Mouse (Mus musculus) heart, postnatal 0 days (tissue): ENCODE data around the gene Cux2. TPM values are rescaled to one million over a fixed set of nuclear protein-coding genes. Genes with fewer than 3 reads are reported as not detected.

Experiments used
- ATAC-seq: fragments of 200-750 bp; cut with Nextera tagmentation; 2 replicates; pipeline ENCODE4 v1.8.0; 2017; ENCODE audit warnings: low read depth, moderate number of reproducible peaks, moderate library complexity; ENCODE audit not compliant: insufficient read depth
- DNase-seq: peaks from one replicate; pipeline ENCODE4 v3.0.0-alpha.2; 2016; ENCODE audit warnings: low spot score
- H3K27ac ChIP-seq: fragments of 300-500 bp; sonication (generic); 2 replicates; pipeline ENCODE4 v1.5.1; 2014; ENCODE audit warnings: low read depth, mild to moderate bottlenecking
- H3K27me3 ChIP-seq: fragments of 300-500 bp; sonication (generic); 2 replicates; pipeline ENCODE4 v1.6.1; 2014; ENCODE audit warnings: low read length, mixed read lengths; ENCODE audit not compliant: control insufficient read depth, insufficient read depth
- H3K36me3 ChIP-seq: fragments of 300-500 bp; sonication (generic); replicated peaks from 2 replicates; pipeline ENCODE4 v1.6.1; 2014; ENCODE audit warnings: low read length, mixed read lengths; ENCODE audit not compliant: control insufficient read depth, insufficient read depth
- H3K4me1 ChIP-seq: fragments of 300-500 bp; sonication (generic); 2 replicates; pipeline ENCODE4 v1.6.1; 2014; ENCODE audit warnings: antibody characterized with exemption; ENCODE audit not compliant: control insufficient read depth, insufficient read depth
- H3K4me2 ChIP-seq: fragments of 300-500 bp; sonication (generic); 2 replicates; pipeline ENCODE4 v1.6.1; 2014; ENCODE audit warnings: low read depth, mild to moderate bottlenecking, low read length, moderate library complexity
- H3K4me3 ChIP-seq: fragments of 300-500 bp; sonication (generic); 2 replicates; pipeline ENCODE4 v1.5.1; 2014; ENCODE audit warnings: low read depth, low read length
- H3K9ac ChIP-seq: fragments of 300-500 bp; sonication (generic); replicated peaks from 2 replicates; pipeline ENCODE4 v1.6.1; 2014; ENCODE audit warnings: low read depth, low read length, mixed read lengths
- H3K9me3 ChIP-seq: fragments of 300-500 bp; sonication (generic); replicated peaks from 2 replicates; pipeline ENCODE4 v1.6.1; 2016; ENCODE audit warnings: low read length; ENCODE audit not compliant: control insufficient read depth
- CTCF ChIP-seq: IDR thresholded peaks from 2 replicates; pipeline ENCODE4 v1.5.1; 2016; ENCODE audit warnings: antibody characterized with exemption, control low read depth, low read depth
- EP300 ChIP-seq: IDR thresholded peaks from 2 replicates; pipeline ENCODE4 v1.6.1; 2016; ENCODE audit warnings: antibody characterized with exemption, low read depth
- WGBS: fragments of 180-500 bp; shearing (Covaris S2); extraction: QIAGEN DNeasy Blood & Tissue Kit; methylation state at CpG from one replicate; pipeline ENCODE4 v1.1.7; 2014; 5-methylcytosine and 5-hydroxymethylcytosine counted together
- polyA plus RNA-seq: library from polyadenylated mRNA; unstranded; fragments of >200 nt; fragmentation: Nextera tagmentation; extraction: Ambion mirVana; gene quantifications from 2 replicates; pipeline ENCODE4 v1.2.1, GENCODE M21; 2015
- total RNA-seq: library from RNA; depleted of rRNA; stranded (reverse); fragments of >200 nt; gene quantifications from 2 replicates; pipeline ENCODE4 v1.2.3, GENCODE M21; 2014; ENCODE audit warnings: low replicate concordance

Gene Cux2
- total and polyA plus RNA-seq, 2 experiments from 2014 or later, result 1.3 to 9.5 TPM

- Histone ChIP-seq H3K4me3 (no peak overlapping the region), H3K27ac (no peak overlapping the region), H3K9me3 (no peaks in the 10 kb centered on the region), H3K4me1 (no peaks in the 10 kb centered on the region), H3K27me3 (no peaks in the 10 kb centered on the region), H3K36me3 (no peaks in the 10 kb centered on the region), H3K4me2 (no peak overlapping the region), H3K9ac (no peak overlapping the region)
- TF ChIP-seq CTCF (no peak), EP300 (no peak)
- DNase-seq (no peak), ATAC-seq (no peak)
- WGBS, result 67% methylated on average over 23 of the region's 23 CpGs
Observed at GRCm38 (mm10) chr5:121902809-121903745, 146.8 kb downstream of the Cux2 start.

DNA sequence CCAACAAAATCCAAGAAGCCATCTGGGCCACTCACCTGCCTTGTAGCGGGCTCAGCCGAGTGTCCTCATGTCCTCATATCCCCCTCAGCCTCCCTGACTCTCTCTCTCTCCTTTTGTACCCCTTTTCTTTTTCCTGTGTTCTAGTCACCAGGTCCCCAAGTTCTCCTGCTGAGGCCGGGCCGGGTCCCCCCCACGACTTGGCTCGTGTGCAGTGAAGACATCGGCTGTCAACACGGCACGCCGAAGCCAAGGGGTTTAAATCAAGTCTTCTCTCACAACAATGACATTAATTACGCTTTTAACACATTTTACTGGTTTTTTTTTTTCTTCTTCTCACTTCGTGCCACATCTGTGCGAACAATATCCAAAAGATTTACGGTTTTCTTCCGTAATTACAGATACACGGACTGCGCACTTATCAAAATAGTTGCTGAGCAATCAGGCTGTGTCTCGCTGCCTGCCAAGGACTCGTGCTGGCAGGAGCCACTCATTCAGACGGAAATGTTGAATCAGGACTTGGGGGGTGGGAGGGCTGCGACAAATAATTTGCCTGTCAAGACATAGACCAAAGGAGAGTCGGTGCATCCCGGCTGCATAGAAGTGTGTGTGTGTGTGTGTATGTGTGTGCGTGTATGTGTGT lies 154.7 kb downstream of the Cux2 start:
- Histone ChIP-seq H3K27ac (no peak overlapping the region), H3K4me2 (no peak overlapping the region), H3K36me3 (no peaks in the 10 kb centered on the region), H3K9ac (no peak overlapping the region), H3K4me1 (0 out of 2 replicates have a peak, but pooled peaks cover 5% of the 10 kb centered on the region), H3K27me3 (no peaks in the 10 kb centered on the region), H3K4me3 (no peak overlapping the region), H3K9me3 (no peaks in the 10 kb centered on the region)
- 56% methylated on average over 24 of the region's 24 CpGs for WGBS
- TF ChIP-seq CTCF (no peak), EP300 (no peak)
- no peak for ATAC-seq
- no peak for DNase-seq

DNA sequence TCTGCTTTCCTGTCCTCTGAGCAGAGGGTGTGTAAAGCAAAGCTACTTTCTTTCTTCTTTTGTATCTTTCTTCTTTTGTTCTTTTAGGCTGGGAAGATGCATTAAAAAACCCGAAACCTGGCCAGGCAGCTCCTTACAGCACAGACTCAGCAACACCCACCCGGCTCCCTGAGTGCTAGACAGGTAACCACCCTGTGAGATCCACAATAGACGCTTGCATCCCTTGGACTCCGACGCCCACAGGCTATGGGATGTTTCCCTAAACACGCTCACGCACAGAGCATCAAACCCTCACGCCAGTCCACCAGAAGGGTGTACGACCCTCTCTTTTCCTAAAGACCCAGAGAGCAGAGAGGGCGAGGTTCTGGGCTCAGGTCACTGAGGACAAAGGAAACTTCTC lies 155.3 kb downstream of the Cux2 start:
- no peak overlapping the region for H3K27ac ChIP-seq
- no peaks in the 10 kb centered on the region for H3K9me3 ChIP-seq
- 0 out of 2 replicates have a peak, but pooled peaks cover 5% of the 10 kb centered on the region for H3K4me1 ChIP-seq
- DNase-seq (no peak), ATAC-seq (no peak)
- H3K36me3 ChIP-seq, result no peaks in the 10 kb centered on the region
- H3K4me2 ChIP-seq, result no peak overlapping the region
- H3K27me3 ChIP-seq, result no peaks in the 10 kb centered on the region
- WGBS, result 75% methylated on average over 10 of the region's 10 CpGs
- no peak overlapping the region for H3K4me3 ChIP-seq
- no peak overlapping the region for H3K9ac ChIP-seq
- TF ChIP-seq CTCF (no peak), EP300 (no peak)

- TF ChIP-seq CTCF (peak; percentile 35), EP300 (no peak)
- Histone ChIP-seq H3K9ac (no peak overlapping the region), H3K27ac (no peak overlapping the region), H3K4me2 (no peak overlapping the region), H3K36me3 (no peaks in the 10 kb centered on the region), H3K9me3 (no peaks in the 10 kb centered on the region), H3K4me3 (no peak overlapping the region), H3K4me1 (0 out of 2 replicates have a peak, but pooled peaks cover 5% of the 10 kb centered on the region), H3K27me3 (no peaks in the 10 kb centered on the region)
- ATAC-seq (no peak), DNase-seq (no peak)
- 32% methylated on average over 3 of the region's 3 CpGs for WGBS
Observed at GRCm38 (mm10) chr5:121893581-121893980, 156.3 kb downstream of the Cux2 start.

GRCm38 (mm10) chr5:121892281-121892680 lies 157.6 kb downstream of the Cux2 start:
- Histone ChIP-seq H3K4me3 (no peak overlapping the region), H3K4me1 (0 out of 2 replicates have a peak, but pooled peaks cover 5% of the 10 kb centered on the region), H3K9ac (no peak overlapping the region), H3K36me3 (no peaks in the 10 kb centered on the region), H3K27ac (no peak overlapping the region), H3K27me3 (no peaks in the 10 kb centered on the region), H3K9me3 (no peaks in the 10 kb centered on the region), H3K4me2 (no peak overlapping the region)
- DNase-seq (no peak), ATAC-seq (no peak)
- no peak for TF ChIP-seq EP300
- TF ChIP-seq CTCF, result no peak
- 81% methylated on average over 14 of the region's 14 CpGs for whole genome bisulfite sequencing
